Mouse (Mus musculus) limb, embryonic 11.5 days (tissue): ENCODE results near the gene Atp10b. TPM values are rescaled to one million over a fixed set of nuclear protein-coding genes. Genes with fewer than 3 reads are reported as not detected.

Experiments used
- ATAC-seq: fragments of 200-750 bp; cut with Nextera tagmentation; 2 replicates; pipeline ENCODE4 v1.8.0; 2017; ENCODE audit warnings: low read depth; ENCODE audit not compliant: insufficient number of reproducible peaks, low FRiP score, low TSS enrichment
- DNase-seq: peaks from one replicate; pipeline ENCODE4 v3.0.0-alpha.2; 2015; ENCODE audit warnings: low spot score
- H3K27ac ChIP-seq: fragments of 300-500 bp; sonication (generic); replicated peaks from 2 replicates; pipeline ENCODE4 v1.5.1; 2014; ENCODE audit warnings: low read depth, mild to moderate bottlenecking, low read length
- H3K27me3 ChIP-seq: fragments of 300-500 bp; sonication (generic); 2 replicates; pipeline ENCODE4 v1.6.1; 2014; ENCODE audit warnings: mild to moderate bottlenecking, low read length, mixed read lengths; ENCODE audit not compliant: control insufficient read depth, insufficient read depth
- H3K36me3 ChIP-seq: fragments of 300-500 bp; sonication (generic); 2 replicates; pipeline ENCODE4 v1.6.1; 2014; ENCODE audit warnings: mild to moderate bottlenecking, low read length, moderate library complexity, mixed read lengths; ENCODE audit not compliant: control insufficient read depth, insufficient read depth
- H3K4me1 ChIP-seq: fragments of 300-500 bp; sonication (generic); 2 replicates; pipeline ENCODE4 v1.6.1; 2014; ENCODE audit warnings: low read length, mixed read lengths; ENCODE audit not compliant: control insufficient read depth, insufficient read depth
- H3K4me2 ChIP-seq: fragments of 300-500 bp; sonication (generic); 2 replicates; pipeline ENCODE4 v1.6.1; 2014; ENCODE audit warnings: low read depth, mild to moderate bottlenecking, moderate library complexity; ENCODE audit not compliant: severe bottlenecking
- H3K4me3 ChIP-seq: fragments of 300-500 bp; sonication (generic); 2 replicates; pipeline ENCODE4 v1.5.1; 2014; ENCODE audit warnings: low read depth, low read length
- H3K9ac ChIP-seq: fragments of 300-500 bp; sonication (generic); 2 replicates; pipeline ENCODE4 v1.6.1; 2014; ENCODE audit warnings: mild to moderate bottlenecking, low read length
- H3K9me3 ChIP-seq: fragments of 300-500 bp; sonication (generic); 2 replicates; pipeline ENCODE4 v1.6.1; 2016; ENCODE audit warnings: low read length; ENCODE audit not compliant: control insufficient read depth
- WGBS: fragments of 180-500 bp; shearing (Covaris S2); extraction: QIAGEN DNeasy Blood & Tissue Kit; methylation state at CpG from one replicate; pipeline ENCODE4 v1.1.7; 2014; 5-methylcytosine and 5-hydroxymethylcytosine counted together
- polyA plus RNA-seq: library from polyadenylated mRNA; unstranded; fragments of >200 nt; fragmentation: Nextera tagmentation; extraction: Ambion mirVana; gene quantifications from 2 replicates; pipeline ENCODE4 v1.2.1, GENCODE M21; 2014

Gene Atp10b
- polyA plus RNA-seq, 1 experiment from 2014 or later: 0.32 TPM

GRCm38 (mm10) chr11:43182816-43183215 lies 33.1 kb downstream of the Atp10b start:
- Histone ChIP-seq H3K27me3 (no peaks in the 10 kb centered on the region), H3K4me3 (no peak overlapping the region), H3K9ac (no peak overlapping the region), H3K36me3 (no peaks in the 10 kb centered on the region), H3K9me3 (no peaks in the 10 kb centered on the region), H3K27ac (no peak overlapping the region), H3K4me1 (no peaks in the 10 kb centered on the region), H3K4me2 (no peak overlapping the region)
- DNase-seq: no peak
- no peak for ATAC-seq
- WGBS: 77% methylated on average over 1 of the region's 1 CpGs

GRCm38 (mm10) chr11:43183457-43183856 lies 33.8 kb downstream of the Atp10b start:
- Histone ChIP-seq H3K4me3 (no peak overlapping the region), H3K9ac (no peak overlapping the region), H3K36me3 (no peaks in the 10 kb centered on the region), H3K27ac (no peak overlapping the region), H3K4me2 (no peak overlapping the region), H3K27me3 (no peaks in the 10 kb centered on the region), H3K4me1 (no peaks in the 10 kb centered on the region), H3K9me3 (no peaks in the 10 kb centered on the region)
- WGBS: 30% methylated on average over 4 of the region's 4 CpGs
- DNase-seq: no peak
- no peak for ATAC-seq

- Histone ChIP-seq H3K9me3 (no peaks in the 10 kb centered on the region), H3K27ac (no peak overlapping the region), H3K4me2 (no peak overlapping the region), H3K36me3 (no peaks in the 10 kb centered on the region), H3K27me3 (no peaks in the 10 kb centered on the region), H3K9ac (no peak overlapping the region), H3K4me3 (no peak overlapping the region), H3K4me1 (no peaks in the 10 kb centered on the region)
- ATAC-seq (no peak), DNase-seq (no peak)
- WGBS: 50% methylated on average over 6 of the region's 6 CpGs
These were observed 36.6 kb downstream of the Atp10b start for GRCm38 (mm10) chr11:43186291-43186690.

GRCm38 (mm10) chr11:43189817-43190593 lies 40.3 kb downstream of the Atp10b start:
- H3K27me3 ChIP-seq: no peaks in the 10 kb centered on the region
- DNase-seq (no peak), ATAC-seq (no peak)
- H3K4me3 ChIP-seq: no peak overlapping the region
- H3K9me3 ChIP-seq: no peaks in the 10 kb centered on the region
- no peak overlapping the region for H3K4me2 ChIP-seq
- H3K27ac ChIP-seq: no peak overlapping the region
- no peaks in the 10 kb centered on the region for H3K4me1 ChIP-seq
- H3K9ac ChIP-seq: no peak overlapping the region
- H3K36me3 ChIP-seq: no peaks in the 10 kb centered on the region
- 83% methylated on average over 3 of the region's 3 CpGs for WGBS

GRCm38 (mm10) chr11:43198811-43199210 lies 49.1 kb downstream of the Atp10b start:
- H3K4me3 ChIP-seq: no peak overlapping the region
- no peak overlapping the region for H3K27ac ChIP-seq
- no peaks in the 10 kb centered on the region for H3K4me1 ChIP-seq
- no peak for DNase-seq
- H3K9ac ChIP-seq: no peak overlapping the region
- no peak overlapping the region for H3K4me2 ChIP-seq
- H3K27me3 ChIP-seq: no peaks in the 10 kb centered on the region
- no peaks in the 10 kb centered on the region for H3K36me3 ChIP-seq
- WGBS: 85% methylated on average over 2 of the region's 2 CpGs
- H3K9me3 ChIP-seq: no peaks in the 10 kb centered on the region
- ATAC-seq: no peak

GRCm38 (mm10) chr11:43199358-43199757 lies 49.7 kb downstream of the Atp10b start:
- no peaks in the 10 kb centered on the region for H3K36me3 ChIP-seq
- ATAC-seq (no peak), DNase-seq (no peak)
- no peaks in the 10 kb centered on the region for H3K27me3 ChIP-seq
- no peaks in the 10 kb centered on the region for H3K4me1 ChIP-seq
- no peak overlapping the region for H3K9ac ChIP-seq
- no peaks in the 10 kb centered on the region for H3K9me3 ChIP-seq
- H3K27ac ChIP-seq: no peak overlapping the region
- no peak overlapping the region for H3K4me3 ChIP-seq
- H3K4me2 ChIP-seq: no peak overlapping the region

GRCm38 (mm10) chr11:43200089-43200488 lies 50.4 kb downstream of the Atp10b start:
- H3K9me3 ChIP-seq: no peaks in the 10 kb centered on the region
- DNase-seq (no peak), ATAC-seq (no peak)
- H3K4me2 ChIP-seq: no peak overlapping the region
- H3K4me1 ChIP-seq: no peaks in the 10 kb centered on the region
- WGBS: 89% methylated on average over 2 of the region's 2 CpGs
- no peak overlapping the region for H3K27ac ChIP-seq
- no peak overlapping the region for H3K4me3 ChIP-seq
- H3K27me3 ChIP-seq: no peaks in the 10 kb centered on the region
- H3K36me3 ChIP-seq: no peaks in the 10 kb centered on the region
- no peak overlapping the region for H3K9ac ChIP-seq

- Histone ChIP-seq H3K9me3 (no peaks in the 10 kb centered on the region), H3K27me3 (no peaks in the 10 kb centered on the region), H3K4me2 (no peak overlapping the region), H3K9ac (no peak overlapping the region), H3K4me1 (no peaks in the 10 kb centered on the region), H3K4me3 (no peak overlapping the region), H3K27ac (no peak overlapping the region), H3K36me3 (no peaks in the 10 kb centered on the region)
- 44% methylated on average over 3 of the region's 3 CpGs for WGBS
- DNase-seq (no peak), ATAC-seq (no peak)
These were observed 53.9 kb downstream of the Atp10b start for GRCm38 (mm10) chr11:43203580-43203979.

GRCm38 (mm10) chr11:43213134-43213533 lies 63.5 kb downstream of the Atp10b start:
- 23% methylated on average over 1 of the region's 1 CpGs for WGBS
- no peak for DNase-seq
- no peak for ATAC-seq

More at GRCm38 (mm10) chr11:43213134-43213533, 63.5 kb downstream of the Atp10b start:
- H3K9me3 ChIP-seq: no peaks in the 10 kb centered on the region
- H3K4me1 ChIP-seq: no peaks in the 10 kb centered on the region
- H3K36me3 ChIP-seq: no peaks in the 10 kb centered on the region
- H3K27me3 ChIP-seq: no peaks in the 10 kb centered on the region
- no peak overlapping the region for H3K4me2 ChIP-seq
- no peak overlapping the region for H3K4me3 ChIP-seq
- H3K27ac ChIP-seq: no peak overlapping the region
- no peak overlapping the region for H3K9ac ChIP-seq
